Mouse (Mus musculus): ENCODE data around the gene Cyp8b1. TPM values are rescaled to one million over a fixed set of nuclear protein-coding genes. Genes with fewer than 3 reads are reported as not detected.
A peak's percentile ranks its signal among the peaks of the same experiment; 100 is the strongest.

The Cyp8b1 gene
- total RNA-seq, 1 experiment from 2014 or later: not detected

GRCm38 (mm10) chr9:121898245-121898644 lies 17.9 kb downstream of the Cyp8b1 start, which contains the start of gene Ackr2:
TSS of gene Ackr2 (plus strand) at chr9:121898355.
- ATAC-seq (ENCODE audit: extremely low read depth, insufficient number of reproducible peaks, low FRiP score, poor library complexity, severe bottlenecking): no peak

DNA sequence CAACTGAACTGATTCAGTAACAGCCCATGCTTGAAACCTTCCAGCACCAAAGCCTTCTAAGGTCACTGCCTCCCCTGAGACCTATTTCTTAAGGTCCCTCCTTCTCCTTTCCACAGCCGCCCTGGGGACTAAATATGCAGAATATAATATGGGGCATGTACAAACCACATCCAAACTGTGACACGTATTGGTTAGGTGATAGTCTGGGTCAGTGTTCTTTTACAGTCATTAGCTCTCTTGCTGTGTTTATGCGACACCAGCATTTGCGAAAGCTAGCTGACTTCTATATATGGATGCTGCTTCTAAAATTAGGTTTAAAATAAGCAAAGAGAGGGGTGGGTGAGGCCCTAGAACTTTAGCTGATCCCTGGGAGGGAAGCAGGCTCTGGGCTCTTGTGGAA lies 19.3 kb downstream of the Cyp8b1 start:
- peak; percentile 2; the same call in 1 of the 2 replicates for ATAC-seq (ENCODE audit: extremely low read depth, insufficient number of reproducible peaks, low FRiP score, poor library complexity, severe bottlenecking)

DNA sequence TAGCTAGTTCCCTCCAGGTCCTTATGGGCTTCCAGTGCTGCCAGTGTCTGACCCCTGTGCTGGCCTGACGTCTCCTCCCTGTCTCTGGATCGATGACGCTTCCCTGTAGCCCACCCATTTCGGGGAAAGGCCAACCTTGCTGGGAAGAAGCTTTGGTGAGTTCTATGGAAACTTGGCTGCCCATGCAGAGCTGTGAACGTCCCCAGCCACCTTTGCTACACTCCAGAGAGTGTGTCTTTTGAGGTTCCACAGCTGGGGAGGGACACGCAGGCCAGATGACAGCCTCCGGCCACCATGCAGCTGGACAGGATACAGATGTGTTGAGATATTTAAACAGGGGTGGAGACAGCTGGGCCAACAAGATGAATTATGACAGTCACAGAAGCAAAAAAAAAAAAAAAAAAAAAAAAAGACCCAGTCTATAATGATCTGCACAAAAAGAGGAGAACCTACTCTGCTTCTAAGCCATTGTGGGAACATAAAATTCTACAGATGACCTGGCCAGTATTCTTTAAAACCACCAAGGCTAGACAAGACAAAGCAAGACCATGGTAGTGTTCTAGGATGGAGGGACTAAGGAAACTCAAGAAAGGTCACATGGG lies 20.6 kb downstream of the Cyp8b1 start:
- ATAC-seq (ENCODE audit: extremely low read depth, insufficient number of reproducible peaks, low FRiP score, poor library complexity, severe bottlenecking): no peak

- no peak for ATAC-seq (ENCODE audit: extremely low read depth, insufficient number of reproducible peaks, low FRiP score, poor library complexity, severe bottlenecking)
Measured at GRCm38 (mm10) chr9:121894447-121894846, 21.7 kb downstream of the Cyp8b1 start.

GRCm38 (mm10) chr9:121892057-121892687 lies 23.9 kb downstream of the Cyp8b1 start:
- ATAC-seq (ENCODE audit: extremely low read depth, insufficient number of reproducible peaks, low FRiP score, poor library complexity, severe bottlenecking): no peak

DNA sequence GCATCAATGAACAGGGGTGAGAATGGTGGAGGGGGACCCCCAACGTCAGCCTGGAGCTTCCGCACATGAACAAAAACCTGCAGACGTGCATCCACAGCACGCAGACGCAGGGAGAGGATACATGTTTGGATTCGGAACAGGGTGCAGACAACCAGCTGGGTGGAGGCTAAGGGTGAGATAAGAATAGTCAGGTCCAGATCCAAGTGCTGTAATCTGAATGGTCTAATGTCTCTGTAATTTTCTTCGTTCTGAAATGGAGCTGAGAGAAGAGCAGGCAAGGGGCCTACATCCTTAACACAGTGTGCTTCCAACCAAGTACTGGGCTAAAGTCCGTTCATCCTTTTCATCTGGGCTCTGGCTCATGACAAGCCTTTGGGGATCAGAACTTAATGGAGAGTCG lies 24.8 kb downstream of the Cyp8b1 start:
- no peak for ATAC-seq (ENCODE audit: extremely low read depth, insufficient number of reproducible peaks, low FRiP score, poor library complexity, severe bottlenecking)

- ATAC-seq (ENCODE audit: extremely low read depth, insufficient number of reproducible peaks, low FRiP score, poor library complexity, severe bottlenecking): no peak
Measured at GRCm38 (mm10) chr9:121890441-121890941, 25.6 kb downstream of the Cyp8b1 start.

GRCm38 (mm10) chr9:121889927-121890440 lies 26.1 kb downstream of the Cyp8b1 start:
- no peak for ATAC-seq (ENCODE audit: extremely low read depth, insufficient number of reproducible peaks, low FRiP score, poor library complexity, severe bottlenecking)

DNA sequence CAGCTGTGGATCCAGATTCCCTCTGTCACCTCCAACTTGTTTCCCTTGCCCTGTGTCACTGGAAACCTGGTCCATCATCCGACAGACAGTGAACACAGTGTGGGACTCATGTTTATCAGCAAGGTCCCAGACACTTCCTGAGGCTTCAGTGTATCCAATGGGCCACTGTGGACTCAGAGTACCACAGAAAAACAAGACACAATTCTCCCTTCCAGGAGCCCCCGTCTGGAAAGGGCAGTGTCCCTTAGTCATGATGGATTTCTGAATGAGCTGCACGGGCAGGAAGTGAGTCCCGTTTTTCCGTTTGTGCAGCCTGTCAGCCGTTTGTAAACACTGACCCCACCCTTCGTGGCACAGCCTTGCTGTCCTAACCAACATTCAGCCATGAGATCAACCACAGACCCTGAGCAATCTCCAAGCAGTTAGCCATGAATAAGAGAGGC lies 34.1 kb downstream of the Cyp8b1 start:
- ATAC-seq (ENCODE audit: extremely low read depth, insufficient number of reproducible peaks, low FRiP score, poor library complexity, severe bottlenecking): no peak

GRCm38 (mm10) chr9:121881301-121881700 lies 34.8 kb downstream of the Cyp8b1 start:
- 0 out of 2 replicates have a peak, but pooled peaks have one; percentile 31 for ATAC-seq (ENCODE audit: extremely low read depth, insufficient number of reproducible peaks, low FRiP score, poor library complexity, severe bottlenecking)

GRCm38 (mm10) chr9:121880840-121881239 lies 35.3 kb downstream of the Cyp8b1 start:
- peak; percentile 79 for ATAC-seq (ENCODE audit: extremely low read depth, insufficient number of reproducible peaks, low FRiP score, poor library complexity, severe bottlenecking)

- no peak; the same call in 1 of the 2 replicates for ATAC-seq (ENCODE audit: extremely low read depth, insufficient number of reproducible peaks, low FRiP score, poor library complexity, severe bottlenecking)
Measured at GRCm38 (mm10) chr9:121877052-121877740, 38.9 kb downstream of the Cyp8b1 start.

- ATAC-seq (ENCODE audit: extremely low read depth, insufficient number of reproducible peaks, low FRiP score, poor library complexity, severe bottlenecking): no peak
Measured at GRCm38 (mm10) chr9:121873578-121873977, 42.5 kb downstream of the Cyp8b1 start.

DNA sequence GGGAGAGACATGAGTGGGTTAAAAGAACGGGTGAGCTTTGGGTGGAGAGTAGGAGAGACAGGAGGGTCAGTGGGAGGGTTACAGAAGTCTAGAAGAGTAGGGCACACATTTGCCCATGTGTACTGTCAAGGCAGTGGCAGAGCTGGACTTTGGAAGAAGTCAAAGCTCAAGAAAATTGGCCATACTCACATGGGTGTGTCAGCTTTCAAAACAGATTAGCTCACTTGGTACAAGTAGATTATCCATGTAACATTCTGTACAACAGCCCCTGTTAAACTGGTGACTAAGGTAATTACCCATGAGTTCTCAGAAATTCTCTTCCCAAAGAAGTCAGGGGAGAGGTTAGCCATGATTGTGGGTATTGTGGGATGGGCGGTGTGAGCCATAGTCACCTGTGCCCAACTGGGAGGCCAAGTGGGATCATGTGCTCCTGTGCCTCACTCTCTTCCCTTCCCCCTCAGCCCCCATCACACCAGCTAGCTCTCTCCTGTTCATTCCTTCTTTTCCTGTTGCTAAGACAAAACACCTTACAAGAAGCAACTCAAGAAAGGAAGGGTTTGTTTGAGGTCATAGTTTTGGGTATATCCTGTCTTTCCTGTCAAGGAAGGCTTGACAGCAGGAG lies 43.9 kb downstream of the Cyp8b1 start:
- ATAC-seq (ENCODE audit: extremely low read depth, insufficient number of reproducible peaks, low FRiP score, poor library complexity, severe bottlenecking): no peak

DNA sequence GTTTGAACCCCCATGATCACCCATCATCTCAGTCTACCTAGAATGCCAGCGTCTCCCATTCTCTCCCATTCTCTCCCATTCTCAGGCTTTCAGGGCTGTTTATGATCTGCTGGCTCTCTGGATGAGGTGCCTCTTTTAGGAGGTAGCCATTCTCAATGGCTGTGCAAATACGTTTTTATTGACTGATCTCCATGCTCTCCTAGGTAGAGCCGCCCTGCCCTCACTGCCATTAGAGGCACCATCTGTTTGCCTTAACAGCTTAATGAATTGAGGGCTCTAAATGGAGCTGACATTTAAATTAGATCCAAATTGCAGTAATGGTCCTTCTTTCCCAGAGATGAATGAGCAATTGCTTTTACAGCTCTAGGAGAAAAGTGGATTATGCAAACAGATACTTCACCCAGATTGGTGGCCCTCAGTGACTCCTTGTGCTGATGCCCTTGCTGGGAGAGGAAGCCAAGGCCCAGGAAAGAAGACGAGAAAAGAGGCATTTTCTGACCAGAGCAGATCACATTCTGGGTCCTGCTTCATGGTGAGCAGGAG lies 46.1 kb downstream of the Cyp8b1 start:
- ATAC-seq (ENCODE audit: extremely low read depth, insufficient number of reproducible peaks, low FRiP score, poor library complexity, severe bottlenecking): no peak

DNA sequence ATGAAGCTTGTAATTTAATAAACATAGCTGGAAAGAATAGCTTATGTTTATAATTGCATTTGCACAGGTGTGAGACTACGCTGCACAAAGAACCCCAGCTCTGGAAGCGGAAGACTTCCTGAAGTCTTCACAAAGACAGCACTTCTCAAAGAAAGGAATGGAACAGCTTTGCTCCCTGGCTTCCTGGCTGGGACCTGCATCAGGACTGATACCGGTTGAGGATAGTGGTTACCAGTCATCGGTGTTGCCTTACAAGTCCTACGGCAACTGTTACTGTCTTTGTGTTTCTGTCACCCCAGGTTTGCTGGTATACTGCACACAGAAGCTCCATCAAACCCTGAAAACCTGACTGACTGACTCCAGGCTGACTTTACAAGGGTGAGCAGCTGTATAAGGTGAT lies 46.7 kb downstream of the Cyp8b1 start:
- ATAC-seq (ENCODE audit: extremely low read depth, insufficient number of reproducible peaks, low FRiP score, poor library complexity, severe bottlenecking): no peak

- no peak for ATAC-seq (ENCODE audit: extremely low read depth, insufficient number of reproducible peaks, low FRiP score, poor library complexity, severe bottlenecking)
Measured at GRCm38 (mm10) chr9:121868236-121868635, 47.9 kb downstream of the Cyp8b1 start.

DNA sequence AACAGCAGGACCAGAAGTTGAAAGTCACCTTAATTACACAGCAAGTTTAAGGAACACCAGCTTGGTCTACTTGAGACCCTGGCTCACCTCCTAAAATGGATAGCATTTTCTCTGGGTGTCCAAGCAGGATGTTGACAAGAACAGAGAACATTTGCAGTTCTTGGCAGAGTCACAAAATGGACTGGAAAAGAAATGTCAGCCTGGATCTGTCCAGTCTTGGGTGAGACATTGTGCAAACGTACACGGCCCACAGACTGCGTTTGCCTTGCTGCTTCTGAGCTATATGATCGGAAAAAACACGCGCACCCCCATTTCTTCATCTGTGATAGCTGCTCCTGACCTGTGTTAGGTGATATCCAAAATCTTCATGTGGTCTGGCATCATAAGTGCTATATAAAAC lies 48.5 kb downstream of the Cyp8b1 start:
- no peak for ATAC-seq (ENCODE audit: extremely low read depth, insufficient number of reproducible peaks, low FRiP score, poor library complexity, severe bottlenecking)

- ATAC-seq (ENCODE audit: extremely low read depth, insufficient number of reproducible peaks, low FRiP score, poor library complexity, severe bottlenecking): no peak
Measured at GRCm38 (mm10) chr9:121865425-121866008, 50.6 kb downstream of the Cyp8b1 start.

All from neutrophil, adult 5-6 weeks (primary cell).